Mouse (Mus musculus) brown adipose tissue, adult 24 weeks (tissue): ENCODE data around the gene Nfia. TPM values are rescaled to one million over a fixed set of nuclear protein-coding genes. Genes with fewer than 3 reads are reported as not detected.

ENCODE experiments used
- H3K27ac ChIP-seq: fragments of 200-500 bp; replicated peaks from 2 replicates; pipeline ENCODE4 v1.5.1; 2012; ENCODE audit warnings: low read depth, mild to moderate bottlenecking, low read length
- H3K4me1 ChIP-seq: fragments of 200-500 bp; 2 replicates; pipeline ENCODE4 v1.6.1; 2012; ENCODE audit warnings: low read length, mixed read lengths; ENCODE audit not compliant: control insufficient read depth, insufficient read depth, insufficient read length
- H3K4me3 ChIP-seq: fragments of 200-500 bp; 2 replicates; pipeline ENCODE4 v1.5.1; 2012; ENCODE audit warnings: low read depth, mild to moderate bottlenecking, low read length, moderate library complexity; ENCODE audit not compliant: insufficient read depth
- polyA plus RNA-seq: library from polyadenylated mRNA; stranded (reverse); fragments of >200 nt; gene quantifications from 2 replicates; pipeline ENCODE4 v1.2.4, GENCODE M21; 2012; ENCODE audit not compliant: missing spikeins, insufficient read depth, insufficient read length

The Nfia gene
- polyA plus RNA-seq, 1 experiment = 74.8 TPM

- Histone ChIP-seq H3K27ac (no peak overlapping the region), H3K4me1 (peaks cover 12% of the 10 kb centered on the region), H3K4me3 (no peak overlapping the region)
These were observed 92.9 kb downstream of the Nfia start for GRCm38 (mm10) chr4:97865410-97865953.

- H3K4me1 ChIP-seq = peaks cover 13% of the 10 kb centered on the region
- H3K4me3 ChIP-seq = no peak overlapping the region
- 0 out of 2 replicates have a peak overlapping the region, but pooled peaks have one; percentile 30 for H3K27ac ChIP-seq
These were observed 93.9 kb downstream of the Nfia start for GRCm38 (mm10) chr4:97866463-97866862.

- Histone ChIP-seq H3K27ac (peak overlapping the region; percentile 89), H3K4me3 (peak overlapping the region; percentile 52), H3K4me1 (peaks cover 22% of the 10 kb centered on the region)
These were observed 95.9 kb downstream of the Nfia start for GRCm38 (mm10) chr4:97868307-97868937.

- Histone ChIP-seq H3K4me3 (peak overlapping the region; percentile 66), H3K27ac (peak overlapping the region; percentile 95), H3K4me1 (peaks cover 22% of the 10 kb centered on the region)
These were observed 96.5 kb downstream of the Nfia start for GRCm38 (mm10) chr4:97868938-97869440.

- Histone ChIP-seq H3K4me3 (peak overlapping the region; percentile 66), H3K27ac (peak overlapping the region; percentile 95), H3K4me1 (peaks cover 22% of the 10 kb centered on the region)
These were observed 96.9 kb downstream of the Nfia start for GRCm38 (mm10) chr4:97869451-97869850.

- Histone ChIP-seq H3K4me1 (peaks cover 28% of the 10 kb centered on the region), H3K4me3 (no peak overlapping the region), H3K27ac (peak overlapping the region; percentile 45)
These were observed 99.4 kb downstream of the Nfia start for GRCm38 (mm10) chr4:97871770-97872439.

- H3K4me1 ChIP-seq = peaks cover 21% of the 10 kb centered on the region
- H3K4me3 ChIP-seq = no peak overlapping the region
- no peak overlapping the region for H3K27ac ChIP-seq
These were observed 102.4 kb downstream of the Nfia start for GRCm38 (mm10) chr4:97874916-97875315.

- Histone ChIP-seq H3K4me1 (peaks cover 22% of the 10 kb centered on the region), H3K4me3 (no peak overlapping the region), H3K27ac (no peak overlapping the region)
These were observed 103.4 kb downstream of the Nfia start for GRCm38 (mm10) chr4:97875901-97876300.

GRCm38 (mm10) chr4:97879696-97880095 is 107.2 kb downstream of the Nfia start:
- H3K27ac ChIP-seq = no peak overlapping the region
- H3K4me1 ChIP-seq = peaks cover 12% of the 10 kb centered on the region
- H3K4me3 ChIP-seq = no peak overlapping the region

- peaks cover 9% of the 10 kb centered on the region for H3K4me1 ChIP-seq
- no peak overlapping the region for H3K4me3 ChIP-seq
- H3K27ac ChIP-seq = no peak overlapping the region; the same call in 1 of the 2 replicates
These were observed 107.9 kb downstream of the Nfia start for GRCm38 (mm10) chr4:97880120-97881055.

- H3K4me1 ChIP-seq = peaks cover 1% of the 10 kb centered on the region; the same call in 1 of the 2 replicates
- H3K4me3 ChIP-seq = no peak overlapping the region
- no peak overlapping the region for H3K27ac ChIP-seq
These were observed 113.0 kb downstream of the Nfia start for GRCm38 (mm10) chr4:97885574-97885973.

GRCm38 (mm10) chr4:97886220-97886619 is 113.7 kb downstream of the Nfia start:
- Histone ChIP-seq H3K4me3 (no peak overlapping the region), H3K4me1 (no peaks in the 10 kb centered on the region; the same call in 1 of the 2 replicates), H3K27ac (no peak overlapping the region)

- Histone ChIP-seq H3K4me3 (no peak overlapping the region), H3K27ac (no peak overlapping the region), H3K4me1 (no peaks in the 10 kb centered on the region; the same call in 1 of the 2 replicates)
These were observed 114.7 kb downstream of the Nfia start for GRCm38 (mm10) chr4:97887228-97887627.

GRCm38 (mm10) chr4:97891063-97891462 is 118.5 kb downstream of the Nfia start:
- Histone ChIP-seq H3K4me3 (no peak overlapping the region), H3K27ac (no peak overlapping the region), H3K4me1 (peaks cover 2% of the 10 kb centered on the region)

GRCm38 (mm10) chr4:97891611-97892010 is 119.1 kb downstream of the Nfia start:
- peaks cover 2% of the 10 kb centered on the region for H3K4me1 ChIP-seq
- no peak overlapping the region for H3K4me3 ChIP-seq
- H3K27ac ChIP-seq = no peak overlapping the region
